Mouse (Mus musculus) kidney, embryonic 15.5 days (tissue): ENCODE data around the gene Taldo1. TPM values are rescaled to one million over a fixed set of nuclear protein-coding genes. Genes with fewer than 3 reads are reported as not detected.
A peak's percentile ranks its signal among the peaks of the same experiment; 100 is the strongest.

Source experiments
- ATAC-seq: fragments of 200-750 bp; cut with Nextera tagmentation; replicated peaks from 2 replicates; pipeline ENCODE4 v1.8.0; 2017; ENCODE audit warnings: moderate TSS enrichment; ENCODE audit not compliant: low FRiP score
- H3K27ac ChIP-seq: fragments of 300-500 bp; sonication (generic); 2 replicates; pipeline ENCODE4 v1.5.1; 2015; ENCODE audit warnings: mild to moderate bottlenecking, inconsistent platforms
- H3K27me3 ChIP-seq: fragments of 300-500 bp; sonication (generic); 2 replicates; pipeline ENCODE4 v1.6.1; 2015; ENCODE audit warnings: inconsistent platforms
- H3K36me3 ChIP-seq: fragments of 300-500 bp; sonication (generic); 2 replicates; pipeline ENCODE4 v1.6.1; 2015; ENCODE audit warnings: inconsistent platforms
- H3K4me1 ChIP-seq: fragments of 300-500 bp; sonication (generic); 2 replicates; pipeline ENCODE4 v1.6.1; 2015; ENCODE audit warnings: inconsistent platforms
- H3K4me2 ChIP-seq: fragments of 300-500 bp; sonication (generic); 2 replicates; pipeline ENCODE4 v1.6.1; 2015; ENCODE audit warnings: moderate library complexity, mild to moderate bottlenecking, inconsistent platforms
- H3K4me3 ChIP-seq: fragments of 300-500 bp; sonication (generic); replicated peaks from 2 replicates; pipeline ENCODE4 v1.5.1; 2015; ENCODE audit warnings: mild to moderate bottlenecking, inconsistent platforms
- H3K9ac ChIP-seq: fragments of 300-500 bp; sonication (generic); 2 replicates; pipeline ENCODE4 v1.6.1; 2015; ENCODE audit warnings: mild to moderate bottlenecking, inconsistent platforms
- H3K9me3 ChIP-seq: fragments of 300-500 bp; sonication (generic); replicated peaks from 2 replicates; pipeline ENCODE4 v1.6.1; 2016; ENCODE audit warnings: inconsistent platforms
- WGBS: fragments of 180-500 bp; shearing (Covaris S2); methylation state at CpG from one replicate; pipeline ENCODE4 v1.1.7; 2015; ENCODE audit warnings: mixed read lengths; 5-methylcytosine and 5-hydroxymethylcytosine counted together
- polyA plus RNA-seq: library from polyadenylated mRNA; unstranded; fragments of >200 nt; fragmentation: Nextera tagmentation; extraction: Ambion mirVana; gene quantifications from 2 replicates; pipeline ENCODE4 v1.2.1, GENCODE M21; 2015

Taldo1 gene
- polyA plus RNA-seq, 1 experiment from 2014 or later = 353 TPM

DNA sequence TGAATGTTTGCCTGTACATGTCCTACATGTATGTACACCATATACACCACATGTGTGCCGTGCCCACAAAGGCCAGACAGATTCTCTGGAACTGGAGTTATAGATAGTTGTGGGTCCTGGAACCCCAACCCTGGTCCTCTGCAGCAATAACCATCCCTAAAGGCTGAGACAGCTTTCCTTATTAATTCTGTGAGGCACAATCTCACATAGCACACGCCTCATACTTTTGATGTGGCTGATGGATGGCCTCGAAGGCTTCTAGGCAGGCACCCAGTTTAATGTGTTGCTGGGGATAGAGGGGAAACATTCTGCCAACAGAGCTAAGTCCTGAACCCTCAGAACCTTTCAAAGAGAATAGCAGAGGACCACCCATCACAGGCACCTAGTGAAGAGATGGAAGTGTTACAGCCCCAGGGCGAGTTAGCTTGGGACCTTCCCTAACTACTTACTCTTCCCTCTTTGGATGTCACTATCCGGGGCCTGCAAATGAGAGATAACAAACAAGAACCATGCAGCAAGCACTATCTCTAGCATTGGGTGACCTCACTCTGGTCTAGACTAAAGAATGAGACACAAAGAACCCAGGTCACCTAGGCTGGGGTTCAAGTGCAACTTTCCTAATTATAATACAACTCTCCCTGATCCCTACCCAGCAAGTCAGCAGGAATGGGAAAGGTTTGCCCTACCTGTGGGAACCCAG, 27.5 kb upstream of the Taldo1 start:
- Histone ChIP-seq H3K9ac (no peak overlapping the region), H3K36me3 (no peaks in the 10 kb centered on the region), H3K27me3 (peaks cover 42% of the 10 kb centered on the region), H3K27ac (no peak overlapping the region), H3K9me3 (no peaks in the 10 kb centered on the region), H3K4me2 (no peak overlapping the region), H3K4me3 (no peak overlapping the region), H3K4me1 (peaks cover 8% of the 10 kb centered on the region; the same call in 1 of the 2 replicates)
- no peak for ATAC-seq
- WGBS = 81% methylated on average over 5 of the region's 5 CpGs

DNA sequence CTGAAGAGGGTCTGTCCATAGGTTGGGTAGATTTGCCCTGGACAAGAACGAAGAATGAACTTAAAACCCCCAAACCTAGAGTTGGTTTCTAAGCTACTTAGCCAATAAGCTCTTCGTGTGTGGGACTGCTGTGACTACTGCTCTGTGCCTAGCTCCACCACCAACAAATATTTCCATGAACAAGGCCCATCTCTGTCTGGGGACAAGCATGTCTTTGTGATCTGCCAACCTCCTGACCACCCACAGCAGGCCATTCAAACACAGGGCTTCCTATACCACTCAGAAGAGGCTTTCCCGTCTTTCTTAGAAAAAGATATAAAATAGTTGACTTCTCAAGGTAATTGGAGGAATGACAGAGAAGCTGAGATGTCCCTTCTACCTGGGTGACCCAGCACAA, 27.0 kb upstream of the Taldo1 start:
- Histone ChIP-seq H3K36me3 (no peaks in the 10 kb centered on the region), H3K27ac (no peak overlapping the region), H3K9ac (no peak overlapping the region), H3K27me3 (peaks cover 42% of the 10 kb centered on the region), H3K9me3 (no peaks in the 10 kb centered on the region), H3K4me2 (no peak overlapping the region), H3K4me1 (peaks cover 8% of the 10 kb centered on the region; the same call in 1 of the 2 replicates), H3K4me3 (no peak overlapping the region)
- ATAC-seq = no peak
- 66% methylated on average over 3 of the region's 3 CpGs for WGBS

DNA sequence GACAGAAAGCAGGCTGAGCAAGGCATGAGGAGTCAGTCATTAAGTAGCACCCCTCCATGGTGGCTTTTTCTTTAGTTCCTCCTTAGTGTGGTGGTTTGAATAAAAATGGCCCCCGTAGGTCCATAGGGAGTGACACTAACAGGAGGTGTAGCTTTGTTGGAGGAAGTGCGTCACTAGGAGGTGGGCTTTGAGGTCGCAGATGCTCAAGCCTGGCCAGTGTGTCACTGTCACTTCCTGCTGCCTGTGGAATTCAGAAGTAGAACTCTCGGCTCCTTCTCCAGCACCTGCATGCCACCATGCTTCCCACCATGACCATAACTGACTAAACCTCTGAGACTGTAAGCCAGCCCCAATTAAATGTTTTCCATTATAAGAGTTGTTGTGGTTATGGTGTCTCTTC, 24.6 kb upstream of the Taldo1 start:
- Histone ChIP-seq H3K4me2 (no peak overlapping the region), H3K4me1 (0 out of 2 replicates have a peak, but pooled peaks cover 6% of the 10 kb centered on the region), H3K27ac (no peak overlapping the region), H3K4me3 (no peak overlapping the region), H3K27me3 (peaks cover 22% of the 10 kb centered on the region), H3K9me3 (no peaks in the 10 kb centered on the region), H3K36me3 (no peaks in the 10 kb centered on the region), H3K9ac (no peak overlapping the region)
- ATAC-seq = no peak
- WGBS = 85% methylated on average over 4 of the region's 4 CpGs

DNA sequence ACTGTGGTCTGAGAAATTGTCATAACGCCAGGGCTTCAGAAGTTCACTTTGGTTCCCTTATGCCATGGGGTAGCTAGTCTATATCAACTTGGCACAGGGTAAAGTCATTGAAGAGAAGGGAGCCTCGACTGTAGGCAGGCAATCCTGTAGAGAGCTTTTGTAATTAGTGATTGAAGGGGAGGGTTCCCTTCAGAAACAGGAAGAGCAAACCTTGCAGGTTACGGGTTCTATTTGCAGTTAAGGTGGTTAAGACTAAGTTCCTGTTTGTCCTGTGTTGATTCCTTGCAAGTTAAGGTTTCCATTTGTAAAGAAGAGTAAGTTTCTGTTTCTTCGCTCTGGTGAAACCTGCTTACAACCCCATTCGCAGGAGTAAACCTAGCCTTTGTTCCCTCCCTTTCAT, 22.1 kb upstream of the Taldo1 start:
- Histone ChIP-seq H3K4me3 (no peak overlapping the region), H3K9ac (no peak overlapping the region), H3K27me3 (peaks cover 9% of the 10 kb centered on the region; the same call in 1 of the 2 replicates), H3K4me2 (no peak overlapping the region), H3K4me1 (0 out of 2 replicates have a peak, but pooled peaks cover 6% of the 10 kb centered on the region), H3K9me3 (no peaks in the 10 kb centered on the region), H3K27ac (0 out of 2 replicates have a peak overlapping the region, but pooled peaks have one; percentile 13), H3K36me3 (no peaks in the 10 kb centered on the region)
- 66% methylated on average over 5 of the region's 5 CpGs for WGBS
- no peak for ATAC-seq

DNA sequence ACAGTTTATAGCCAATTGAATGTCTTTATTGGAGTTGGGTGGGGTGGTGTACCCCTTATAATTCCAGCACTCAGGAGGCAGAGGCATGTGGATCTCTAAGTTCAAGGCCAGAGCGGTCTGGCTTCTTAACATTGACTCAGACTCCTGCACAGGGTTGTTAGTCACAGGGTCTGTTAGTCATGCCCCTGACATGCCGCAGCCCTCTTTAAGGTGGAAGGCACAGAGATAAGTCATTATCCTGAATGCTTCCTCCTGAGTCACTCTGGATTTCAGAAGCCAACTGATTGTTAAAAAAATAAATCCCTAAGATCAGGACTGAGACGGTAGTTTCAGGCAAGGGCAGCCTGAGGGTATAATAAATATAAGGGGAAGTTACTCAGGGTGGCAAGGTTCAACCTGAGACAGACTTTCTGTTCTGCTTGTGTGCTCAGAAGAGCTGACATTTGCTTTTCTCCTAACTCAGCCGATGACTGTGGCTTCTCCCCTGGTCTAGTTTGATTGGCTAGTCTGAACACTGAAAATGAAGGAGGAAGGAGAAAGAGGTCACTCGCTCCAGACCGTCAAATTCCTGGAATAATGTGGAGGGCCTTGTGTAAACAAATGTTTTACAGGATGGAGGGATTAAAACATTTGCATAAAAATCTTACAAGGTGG, 19.9 kb upstream of the Taldo1 start:
- Histone ChIP-seq H3K9ac (no peak overlapping the region), H3K27me3 (no peaks in the 10 kb centered on the region), H3K27ac (peak overlapping the region; percentile 45), H3K36me3 (no peaks in the 10 kb centered on the region), H3K4me1 (0 out of 2 replicates have a peak, but pooled peaks cover 6% of the 10 kb centered on the region), H3K9me3 (no peaks in the 10 kb centered on the region), H3K4me3 (no peak overlapping the region), H3K4me2 (no peak overlapping the region)
- WGBS = 43% methylated on average over 6 of the region's 6 CpGs
- no peak for ATAC-seq

DNA sequence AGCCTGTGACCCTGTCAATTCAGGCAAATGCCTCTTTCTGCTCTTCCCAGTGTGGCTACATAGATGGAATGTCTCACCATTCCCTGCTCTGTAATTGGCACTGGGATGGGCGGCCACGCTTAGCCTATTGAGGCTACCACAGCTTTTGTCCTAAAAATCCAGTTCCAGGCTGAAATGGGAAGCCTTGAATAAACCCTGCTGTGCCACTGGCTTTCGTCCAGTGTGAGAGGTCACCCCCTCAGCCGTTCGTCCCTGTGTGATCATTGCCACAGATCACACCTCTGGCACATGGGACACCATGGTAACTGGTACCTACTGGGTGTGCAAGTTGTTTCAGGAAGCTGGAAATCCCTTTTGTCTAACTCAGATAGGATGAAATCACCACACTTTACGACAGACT, 18.4 kb upstream of the Taldo1 start:
- 62% methylated on average over 6 of the region's 6 CpGs for WGBS
- Histone ChIP-seq H3K4me2 (no peak overlapping the region), H3K27ac (no peak overlapping the region), H3K4me1 (0 out of 2 replicates have a peak, but pooled peaks cover 6% of the 10 kb centered on the region), H3K27me3 (no peaks in the 10 kb centered on the region), H3K36me3 (no peaks in the 10 kb centered on the region), H3K4me3 (no peak overlapping the region), H3K9me3 (no peaks in the 10 kb centered on the region), H3K9ac (no peak overlapping the region)
- no peak for ATAC-seq

DNA sequence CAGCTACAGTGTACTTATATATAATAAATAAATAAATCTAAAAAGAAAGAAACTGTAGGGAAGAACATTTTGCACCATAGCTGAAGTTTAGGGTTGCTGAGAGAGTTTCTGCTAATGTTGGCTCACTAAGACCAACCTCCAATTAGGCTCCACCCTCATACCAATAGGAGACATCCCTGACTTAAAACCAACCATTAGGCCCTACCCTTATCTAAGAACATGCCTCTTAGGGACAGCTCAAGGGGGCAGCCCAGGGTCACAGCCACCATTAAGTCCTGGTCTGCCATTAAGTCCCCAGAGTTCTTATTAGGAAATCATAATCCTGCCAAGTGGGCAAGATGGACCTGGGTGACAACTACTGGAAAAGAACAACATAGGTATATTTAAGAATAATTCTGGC, 17.6 kb upstream of the Taldo1 start:
- Histone ChIP-seq H3K27ac (no peak overlapping the region), H3K4me3 (no peak overlapping the region), H3K27me3 (no peaks in the 10 kb centered on the region), H3K4me1 (0 out of 2 replicates have a peak, but pooled peaks cover 6% of the 10 kb centered on the region), H3K4me2 (no peak overlapping the region), H3K9ac (no peak overlapping the region), H3K36me3 (no peaks in the 10 kb centered on the region), H3K9me3 (no peaks in the 10 kb centered on the region)
- no peak for ATAC-seq

DNA sequence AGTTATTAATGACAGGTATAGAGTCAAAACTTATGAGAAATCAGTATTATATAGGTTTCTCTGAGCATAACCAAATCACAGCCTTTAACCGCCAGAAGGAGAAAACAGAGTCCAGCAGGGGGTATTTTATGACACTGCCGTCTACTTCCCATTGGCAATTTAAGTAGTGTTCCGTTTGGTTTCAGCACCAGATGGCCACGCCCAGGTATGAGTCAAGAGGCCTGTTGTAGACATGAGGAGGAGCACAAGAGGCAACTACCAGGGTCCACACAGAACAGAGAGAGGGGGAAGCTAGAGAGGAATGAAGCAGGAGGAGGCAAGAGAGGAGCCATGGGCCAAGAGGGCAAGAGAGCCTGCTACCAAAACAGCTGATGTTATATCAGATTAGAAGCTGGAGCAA, 12.4 kb upstream of the Taldo1 start:
- Histone ChIP-seq H3K4me1 (no peaks in the 10 kb centered on the region), H3K27ac (no peak overlapping the region), H3K36me3 (no peaks in the 10 kb centered on the region), H3K9ac (no peak overlapping the region), H3K9me3 (no peaks in the 10 kb centered on the region), H3K27me3 (0 out of 2 replicates have a peak, but pooled peaks cover 4% of the 10 kb centered on the region), H3K4me2 (no peak overlapping the region), H3K4me3 (no peak overlapping the region)
- no peak for ATAC-seq
- 39% methylated on average over 4 of the region's 4 CpGs for whole genome bisulfite sequencing

DNA sequence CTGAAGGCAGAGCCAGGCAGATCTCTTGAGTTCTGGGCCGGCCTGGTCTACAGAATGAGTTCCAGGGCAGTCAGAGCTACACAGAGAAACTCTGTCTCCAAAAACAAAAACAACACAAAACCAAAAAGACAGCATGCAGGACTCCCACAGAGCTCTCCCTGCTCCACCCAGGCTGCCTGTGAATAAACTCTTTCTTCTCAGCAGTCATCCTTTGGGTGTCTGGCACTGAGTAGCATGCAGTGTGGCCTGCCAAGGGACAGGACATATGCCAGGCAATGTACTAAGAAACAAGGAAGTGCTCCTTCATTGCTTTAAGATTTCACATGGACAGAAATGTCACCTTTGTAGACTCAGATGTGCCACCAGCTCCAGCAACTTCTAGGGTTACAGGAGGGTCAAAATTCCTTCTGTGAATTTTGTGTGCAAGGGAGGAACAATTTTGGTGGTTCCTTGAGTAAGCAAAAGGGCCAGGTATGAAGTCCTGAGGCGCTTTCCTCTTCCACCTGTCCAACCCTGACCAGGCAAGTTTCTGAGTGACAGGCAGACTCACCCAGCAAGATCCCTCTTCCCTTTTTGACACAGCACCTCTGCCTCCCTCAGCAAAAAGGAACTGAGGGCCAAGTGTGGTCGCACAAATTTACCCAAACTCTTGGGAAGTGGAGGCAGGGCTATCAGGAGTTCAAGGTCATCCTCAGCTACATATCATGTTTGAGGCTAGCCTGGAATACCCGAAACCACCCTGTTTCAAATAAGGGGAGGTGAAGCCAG, 10.7 kb upstream of the Taldo1 start:
- H3K4me2 ChIP-seq = no peak overlapping the region
- no peak for ATAC-seq
- H3K4me1 ChIP-seq = no peaks in the 10 kb centered on the region
- 0 out of 2 replicates have a peak, but pooled peaks cover 4% of the 10 kb centered on the region for H3K27me3 ChIP-seq
- H3K4me3 ChIP-seq = no peak overlapping the region
- H3K27ac ChIP-seq = no peak overlapping the region
- no peaks in the 10 kb centered on the region for H3K9me3 ChIP-seq
- no peak overlapping the region for H3K9ac ChIP-seq
- WGBS = 78% methylated on average over 4 of the region's 4 CpGs
- no peaks in the 10 kb centered on the region for H3K36me3 ChIP-seq

DNA sequence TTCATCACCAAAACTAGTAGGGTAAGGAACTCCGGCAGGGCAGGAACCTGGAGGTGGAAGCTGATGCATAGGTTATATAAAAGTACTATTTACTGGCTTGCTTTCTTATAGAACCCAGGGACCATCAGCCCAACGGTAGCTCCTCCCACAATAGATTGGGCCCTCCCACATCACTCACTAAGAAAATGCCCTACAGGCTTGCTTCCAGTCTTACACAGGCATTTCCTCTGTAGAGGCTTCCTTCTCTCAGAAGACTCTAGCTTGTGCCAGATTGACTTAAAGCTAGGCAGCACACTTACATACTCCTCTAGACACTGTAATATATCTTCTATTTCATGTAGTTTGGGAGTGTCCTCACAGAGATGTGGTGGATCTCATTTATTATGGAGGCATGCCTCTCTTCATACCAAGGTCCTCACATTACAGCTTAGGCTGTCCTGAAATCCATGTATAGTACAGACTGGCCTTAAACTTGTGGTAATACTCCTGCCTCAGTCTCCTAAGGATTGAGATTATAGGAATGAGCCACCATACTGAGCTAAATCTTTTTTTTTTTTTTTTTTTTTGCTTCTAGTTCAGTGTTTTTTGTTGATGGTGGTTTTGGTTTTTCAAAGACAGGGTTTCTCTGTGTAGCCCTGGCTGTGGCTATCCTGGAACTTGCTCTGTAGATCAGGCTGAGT, 4.1 kb upstream of the Taldo1 start:
- ATAC-seq = no peak
- Histone ChIP-seq H3K27ac (no peak overlapping the region), H3K4me1 (peaks cover 16% of the 10 kb centered on the region), H3K9ac (no peak overlapping the region), H3K4me2 (no peak overlapping the region), H3K27me3 (0 out of 2 replicates have a peak, but pooled peaks cover 9% of the 10 kb centered on the region), H3K4me3 (no peak overlapping the region), H3K36me3 (no peaks in the 10 kb centered on the region), H3K9me3 (no peaks in the 10 kb centered on the region)
- 43% methylated on average over 2 of the region's 2 CpGs for WGBS

DNA sequence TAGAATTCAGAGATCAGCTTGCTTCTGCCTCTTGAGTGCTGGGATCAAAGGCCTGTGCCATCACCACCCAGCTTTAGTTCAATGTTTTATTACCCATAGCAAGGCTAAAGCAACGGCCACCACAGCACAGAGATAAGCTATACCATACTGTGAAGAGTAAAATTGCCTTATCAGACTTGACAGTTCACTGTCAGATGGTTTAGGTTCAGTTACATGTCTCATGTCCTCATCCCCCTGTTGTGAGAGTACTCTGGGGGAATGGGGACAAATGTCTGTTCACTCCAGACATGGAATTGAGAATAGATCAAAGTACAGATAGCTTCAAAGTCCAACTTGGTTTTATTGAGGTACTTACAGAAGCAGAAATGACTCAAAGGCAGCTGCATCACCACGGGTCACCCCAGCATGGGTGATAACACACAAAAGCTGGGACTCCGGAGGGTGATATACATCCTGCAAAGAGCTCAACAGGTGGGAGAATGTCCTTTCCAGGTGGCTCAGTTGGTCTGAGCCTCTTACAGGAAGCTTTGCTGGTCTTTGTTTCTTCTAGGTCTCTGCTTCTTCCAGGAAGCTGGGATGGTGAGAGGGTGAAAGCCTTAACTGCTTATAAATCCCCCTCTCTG, 3.4 kb upstream of the Taldo1 start:
- no peaks in the 10 kb centered on the region for H3K9me3 ChIP-seq
- H3K4me2 ChIP-seq = no peak overlapping the region
- 40% methylated on average over 3 of the region's 3 CpGs for WGBS
- ATAC-seq = no peak
- H3K9ac ChIP-seq = no peak overlapping the region
- no peak overlapping the region for H3K27ac ChIP-seq
- 0 out of 2 replicates have a peak, but pooled peaks cover 9% of the 10 kb centered on the region for H3K27me3 ChIP-seq
- H3K36me3 ChIP-seq = no peaks in the 10 kb centered on the region
- no peak overlapping the region for H3K4me3 ChIP-seq
- peaks cover 19% of the 10 kb centered on the region for H3K4me1 ChIP-seq
